Mouse (Mus musculus): ENCODE data around the gene Tdgf1.

- TF ChIP-seq UBTF (IDR thresholded peaks at IDR 0.05; ENCODE audit: borderline replicate concordance, insufficient read depth, low read depth, low read length): no peak
- no peak for TF ChIP-seq TAL1 (IDR thresholded peaks at IDR 0.05; ENCODE audit: low read length)
- TF ChIP-seq ZC3H11A (IDR thresholded peaks at IDR 0.05; ENCODE audit: low read depth, low read length): no peak
Observed at GRCm38 (mm10) chr9:110908631-110909016, 37.3 kb downstream of the Tdgf1 start.

All from MEL (cell line).